Mouse (Mus musculus) layer of hippocampus, adult 8-10 months (tissue): ENCODE data around the gene Fyco1. TPM values are rescaled to one million over a fixed set of nuclear protein-coding genes. Genes with fewer than 3 reads are reported as not detected.

Experiments
- DNase-seq, 2 experiments: peaks; one replicate each; pipeline ENCODE4 v3.0.0; 2022; ENCODE audit warnings: low spot score in 2 of 2
- total RNA-seq, 4 experiments: library from RNA; stranded (reverse); gene quantifications; 2 replicates each; pipeline ENCODE4 v1.2.4; 2022

Fyco1 gene
- 10 to 100 TPM; 43.9 to 50.5 (median 46.7) TPM for total RNA-seq

DNA sequence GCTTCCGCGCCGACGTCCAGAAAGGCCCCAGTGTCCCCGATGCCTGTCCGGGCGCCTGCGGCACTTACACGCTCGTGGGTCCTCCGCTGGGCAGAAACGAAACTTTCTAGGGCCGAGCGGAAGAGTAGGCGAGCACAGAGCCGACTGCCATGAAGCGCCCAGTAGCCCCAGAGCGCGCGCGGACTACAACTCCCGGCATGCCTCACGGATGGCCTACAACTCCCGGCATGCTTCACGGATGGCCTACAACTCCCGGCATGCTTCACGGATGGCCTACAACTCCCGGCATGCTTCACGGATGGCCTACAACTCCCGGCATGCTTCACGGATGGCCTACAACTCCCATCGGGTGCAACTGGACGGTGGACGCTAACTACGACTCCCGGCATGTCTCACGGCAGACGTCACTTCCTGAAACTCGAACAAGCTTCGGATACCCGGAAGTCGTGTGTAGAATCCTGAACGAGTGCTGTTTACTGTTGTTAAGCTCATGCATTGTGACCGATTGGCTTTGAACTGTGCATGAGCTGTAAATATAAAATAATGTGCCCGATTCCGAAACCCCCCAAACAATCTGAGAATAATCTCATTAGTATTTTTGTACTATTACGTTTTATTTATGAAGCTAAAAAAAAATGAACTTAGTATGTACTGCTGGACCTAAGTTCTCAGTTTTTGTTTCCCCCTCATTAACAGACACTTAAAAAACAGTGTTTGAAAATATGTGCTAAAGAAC is at the start of gene Fyco1:
Gene Fyco1 (minus strand): TSS at position 187 of the 736 bp plus-strand sequence.
- peak; percentile 97 to 99 for DNase-seq

DNA sequence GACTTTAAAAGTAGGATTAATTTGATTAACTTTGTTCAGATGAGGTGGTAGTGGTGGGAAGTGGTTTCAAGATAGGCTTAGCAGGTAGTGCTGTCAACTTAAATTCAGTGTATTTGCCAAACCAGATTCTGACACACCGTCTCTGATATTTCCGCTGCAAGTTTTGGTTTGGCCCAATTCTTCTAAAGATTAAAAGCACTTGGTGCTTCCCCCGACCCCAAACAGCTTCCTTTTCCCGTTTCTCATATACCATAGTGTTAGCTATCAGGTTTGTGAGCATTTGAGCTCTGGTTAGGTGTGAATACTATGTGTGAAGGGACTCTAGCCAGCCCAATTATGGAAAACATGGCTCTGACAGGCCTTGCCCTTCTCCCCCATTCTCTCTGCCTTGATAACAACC is 20.4 kb upstream of the Fyco1 start:
- no peak for DNase-seq

GRCm38 (mm10) chr9:123869167-123869784 is 17.6 kb upstream of the Fyco1 start:
- no peak for DNase-seq

GRCm38 (mm10) chr9:123863641-123864040 is 11.9 kb upstream of the Fyco1 start:
- no peak for DNase-seq

DNA sequence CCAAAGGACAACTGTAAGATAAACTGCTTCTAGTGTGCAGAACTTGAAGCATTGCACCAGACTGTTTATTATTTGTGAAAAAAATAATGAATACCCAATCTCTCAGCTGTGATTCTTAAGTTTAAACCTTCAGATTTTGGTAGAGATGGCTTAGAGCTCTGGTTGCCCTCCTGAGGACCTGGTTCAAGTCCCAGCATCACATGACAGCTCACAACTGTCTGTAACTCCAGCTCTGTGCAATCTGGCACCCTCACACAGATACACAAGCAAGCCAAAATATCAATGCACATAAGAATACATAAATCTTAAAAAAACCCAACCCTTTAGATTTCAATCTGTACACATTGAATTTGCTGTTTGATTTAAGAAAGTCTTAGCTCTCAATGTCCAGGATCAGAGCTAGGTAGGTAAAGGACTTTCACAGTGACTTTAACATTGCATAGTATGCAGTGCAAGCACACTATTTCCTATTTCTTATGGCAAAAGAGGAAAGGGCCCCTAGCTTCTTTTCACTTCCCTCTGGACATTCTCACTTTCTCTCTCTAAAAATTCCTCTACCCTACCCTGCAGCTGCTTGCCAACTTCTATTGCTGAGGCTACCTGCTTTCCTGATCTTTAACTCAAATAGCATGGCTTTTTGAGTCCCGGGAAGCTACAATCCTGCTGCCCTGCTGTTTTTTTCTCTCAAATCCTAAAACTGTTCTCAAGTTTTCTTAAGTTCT is 11.4 kb upstream of the Fyco1 start:
- no peak for DNase-seq

GRCm38 (mm10) chr9:123861929-123862328 is 10.2 kb upstream of the Fyco1 start, which contains the start of gene Xcr1:
Gene Xcr1, minus strand, starts transcription at chr9:123862029.
- DNase-seq, result no peak

GRCm38 (mm10) chr9:123856836-123857235 is 5.1 kb upstream of the Fyco1 start:
- no peak for DNase-seq

DNA sequence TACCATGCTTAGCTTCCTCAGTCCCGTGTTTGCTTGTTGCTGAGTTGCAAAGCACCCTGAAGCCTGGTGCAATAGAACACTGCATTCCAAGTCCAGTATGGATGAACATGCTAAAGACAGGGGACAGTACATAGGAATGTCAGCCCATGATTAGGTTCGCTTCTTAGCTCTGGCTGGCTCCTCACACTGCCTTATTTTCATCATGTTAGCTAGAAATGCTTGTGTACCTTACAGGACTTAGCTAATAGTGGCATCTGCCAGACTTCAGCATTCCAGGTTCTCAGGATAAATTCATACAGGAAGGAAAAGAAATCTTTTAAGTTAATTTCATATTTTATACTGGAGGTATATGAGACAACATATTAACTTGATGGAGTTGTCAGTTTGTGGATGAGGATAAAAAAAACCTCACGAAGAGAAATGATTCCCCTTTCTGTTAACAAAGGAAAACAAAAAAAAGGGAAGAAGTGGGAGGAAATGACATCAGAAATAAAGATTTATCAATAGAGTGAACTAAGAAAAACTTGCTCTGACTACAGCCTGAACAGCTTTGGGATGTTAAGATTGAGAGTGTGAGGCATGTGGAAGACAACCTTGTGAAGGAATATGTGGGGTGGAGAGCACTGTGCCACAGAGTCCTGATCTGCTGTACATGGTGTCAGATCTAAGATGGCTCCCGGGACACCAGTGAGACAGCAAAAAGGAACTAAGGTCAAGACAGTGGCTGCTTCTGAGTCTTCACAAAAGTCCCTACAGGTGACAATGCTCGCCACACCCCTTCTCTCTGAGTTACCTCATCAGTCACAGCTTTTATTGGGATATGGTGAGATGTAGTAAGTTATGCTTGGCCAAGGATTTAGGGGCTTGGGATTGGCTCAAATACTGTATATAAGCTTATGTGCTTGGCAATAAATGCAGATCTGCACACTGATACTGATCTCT is 1.0 kb upstream of the Fyco1 start:
- DNase-seq, result no peak

DNA sequence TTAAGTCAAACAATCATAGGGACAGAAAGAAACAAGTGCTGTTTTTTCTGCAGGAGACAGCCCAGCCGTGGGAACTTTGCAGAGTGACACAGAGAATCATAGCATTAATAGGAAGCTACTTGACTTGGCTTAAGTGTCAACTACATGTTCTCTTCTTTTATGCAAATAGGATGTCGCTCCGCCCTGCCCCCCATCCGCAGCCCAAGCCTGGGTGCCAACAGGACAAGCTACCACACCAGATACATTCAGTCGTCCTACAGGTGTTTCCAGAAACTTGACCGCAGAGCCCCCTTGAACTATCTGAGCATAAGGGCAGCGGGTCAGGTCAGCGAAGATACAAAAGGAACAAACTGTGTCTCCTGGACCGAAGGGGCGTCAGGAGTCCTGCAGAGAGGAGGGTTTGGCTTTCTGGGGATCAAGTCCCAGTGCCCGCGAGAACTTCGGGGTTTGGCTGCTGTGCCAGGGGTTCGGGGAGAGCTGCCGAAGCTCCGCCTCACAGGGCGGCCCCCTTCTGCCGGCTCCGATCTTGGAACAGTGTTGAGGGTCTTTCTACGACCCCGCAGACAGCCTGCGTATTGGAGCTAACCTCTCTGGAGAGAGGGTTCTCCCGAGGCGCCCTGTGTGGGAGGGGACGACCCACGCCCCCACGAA is 512 bp downstream of the Fyco1 start:
- DNase-seq, result peak; percentile 28 to 37

DNA sequence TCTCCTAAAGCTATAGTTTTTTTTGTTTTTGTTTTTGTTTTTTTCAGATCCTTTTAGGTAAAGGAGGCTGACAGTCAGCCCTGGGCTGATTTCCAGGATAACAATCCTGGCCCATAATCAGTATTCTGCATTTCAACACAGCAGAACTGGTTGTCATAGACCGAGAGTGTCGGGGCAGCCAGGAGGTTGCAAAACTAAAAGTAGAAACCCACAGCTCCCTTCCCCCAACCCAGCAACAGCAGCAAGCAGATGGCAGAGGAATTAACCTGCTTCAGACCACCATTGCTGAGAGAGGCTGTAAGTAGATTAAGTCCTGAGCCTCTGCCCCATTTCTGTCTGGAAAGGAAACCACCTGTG is 1.0 kb downstream of the Fyco1 start:
- DNase-seq, result no peak

DNA sequence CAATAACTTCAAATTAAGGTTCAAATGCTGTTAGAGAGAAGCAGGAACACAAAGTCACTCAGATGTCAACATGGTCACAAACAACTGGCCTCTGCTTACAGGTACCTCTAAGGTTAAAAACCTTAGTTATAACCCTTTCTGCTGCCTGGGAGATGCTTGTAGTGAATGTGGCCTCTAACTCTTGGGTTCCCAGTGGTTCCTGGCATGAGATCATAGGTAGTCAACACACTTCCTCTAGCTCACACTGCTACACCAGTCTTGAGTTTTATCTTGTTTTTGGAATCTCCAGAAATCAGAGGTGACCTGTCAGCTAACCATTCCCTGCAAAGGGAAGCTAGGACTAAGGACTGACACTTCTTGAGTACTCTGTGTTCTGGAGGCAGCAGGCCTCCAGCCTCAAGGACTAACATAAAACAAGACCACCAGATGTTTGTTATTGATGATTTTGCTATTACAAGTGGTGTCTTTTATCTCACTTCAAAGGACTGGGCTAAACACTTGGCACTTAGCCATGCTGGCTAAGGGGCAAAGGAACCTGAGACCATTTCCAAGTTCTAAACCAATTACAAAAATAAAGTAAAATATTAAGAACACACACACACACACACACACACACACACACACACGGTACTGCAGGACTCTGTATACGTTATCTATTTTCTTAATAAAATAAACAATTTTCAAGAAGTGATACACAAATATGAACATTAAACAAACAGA is 1.6 kb downstream of the Fyco1 start:
- DNase-seq, result no peak

DNA sequence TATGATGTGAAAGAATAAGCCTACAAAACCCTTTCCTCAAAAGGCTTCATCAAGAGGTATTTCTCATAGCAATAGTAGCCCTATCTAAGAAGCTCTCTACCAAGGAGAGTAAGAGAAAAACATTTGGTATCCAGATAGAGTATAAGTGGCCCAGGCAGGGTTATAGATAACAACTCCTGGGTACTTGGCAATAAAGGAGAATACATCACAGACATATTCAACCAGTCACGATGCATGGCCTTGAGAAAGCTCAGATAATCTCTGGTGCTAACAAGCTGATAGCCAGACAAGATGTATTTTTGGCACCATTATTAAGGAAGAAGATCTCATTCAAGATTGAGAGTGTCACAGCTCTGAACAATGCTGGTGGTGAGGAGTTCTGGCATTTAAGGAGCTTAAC is 5.2 kb downstream of the Fyco1 start:
- no peak for DNase-seq

GRCm38 (mm10) chr9:123845120-123845519 is 6.6 kb downstream of the Fyco1 start:
- no peak for DNase-seq

DNA sequence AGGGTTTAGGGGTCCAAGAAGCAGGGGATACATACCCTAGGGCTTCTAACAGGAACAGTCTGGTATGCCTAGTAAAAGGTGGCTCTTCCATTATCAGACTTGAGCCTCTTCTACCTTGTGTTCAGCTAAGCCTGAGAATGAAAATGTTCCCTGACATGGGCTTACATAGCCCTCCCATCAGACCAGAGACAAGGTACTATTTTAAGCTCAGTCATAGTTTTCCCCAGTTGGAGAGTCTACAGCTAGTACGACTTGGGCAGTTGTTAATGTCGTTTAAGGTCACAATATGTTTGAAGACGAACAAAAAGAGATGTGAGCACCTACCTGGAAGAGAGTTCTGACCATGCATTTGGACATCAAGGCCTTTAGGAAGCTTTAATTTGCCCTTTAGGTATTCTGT is 7.2 kb downstream of the Fyco1 start:
- DNase-seq, result no peak

- no peak for DNase-seq
Observed at GRCm38 (mm10) chr9:123840243-123840642, 11.5 kb downstream of the Fyco1 start.

GRCm38 (mm10) chr9:123835851-123836250 is 15.8 kb downstream of the Fyco1 start:
- DNase-seq, result no peak

DNA sequence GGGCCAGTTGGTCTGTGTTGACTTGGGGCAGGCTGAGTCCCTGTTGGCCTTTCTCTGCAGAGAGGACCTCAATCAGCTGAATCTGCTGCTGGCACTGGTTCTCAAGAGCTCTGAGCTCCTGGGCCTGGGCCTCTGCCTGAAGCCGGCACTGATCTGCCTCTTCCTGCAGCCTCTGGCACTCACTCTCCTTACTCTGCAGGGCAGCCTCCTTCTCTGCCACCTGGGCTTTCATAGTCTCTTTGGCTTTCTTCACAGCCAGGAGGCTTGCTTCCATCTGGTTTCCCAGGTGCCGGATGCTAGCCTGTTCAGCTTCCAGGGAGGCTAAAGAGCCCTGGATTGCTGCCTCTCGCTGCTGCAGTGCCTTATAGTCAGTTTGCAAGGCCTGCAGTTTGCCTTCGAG is 22.8 kb downstream of the Fyco1 start:
- peak in 1 of 2 experiments; percentile 41 for DNase-seq

DNA sequence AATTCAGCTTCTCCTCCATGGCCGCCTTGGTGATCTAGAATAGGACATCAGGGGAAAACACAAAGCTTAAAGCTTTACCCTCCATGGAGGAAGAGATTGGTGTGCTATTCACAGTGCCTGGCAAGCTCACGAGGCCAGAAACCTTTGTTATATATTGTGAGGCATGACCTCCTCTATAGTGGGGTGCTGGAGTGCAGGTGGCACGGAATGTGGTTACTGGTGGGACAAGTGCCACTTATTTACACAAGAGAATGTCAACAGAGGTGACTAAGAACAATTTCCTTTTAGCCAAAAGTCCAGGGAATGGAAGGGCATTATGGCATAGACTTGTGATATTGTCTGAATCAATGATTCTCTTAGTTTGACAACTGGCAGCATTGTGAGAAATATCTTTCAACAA is 25.1 kb downstream of the Fyco1 start:
- no peak for DNase-seq

DNA sequence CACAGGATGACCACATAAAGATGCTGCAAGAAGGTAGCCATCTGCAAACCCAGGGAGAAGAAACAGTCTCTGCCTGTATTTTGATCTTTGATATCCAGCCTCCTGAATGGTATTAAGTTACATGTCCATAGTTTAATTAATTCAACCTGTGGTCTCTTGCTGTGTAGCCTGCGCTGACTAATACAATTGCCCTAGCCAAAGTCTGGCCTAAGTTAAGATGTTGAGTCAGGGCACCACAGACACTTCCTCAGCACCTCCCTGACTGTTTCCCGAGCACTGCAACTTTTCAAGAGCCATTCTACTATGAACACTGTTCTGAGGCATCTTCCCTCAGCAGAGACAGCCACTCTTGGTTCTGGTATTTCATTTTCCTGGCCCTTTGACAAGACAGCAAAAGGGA is 33.1 kb downstream of the Fyco1 start:
- DNase-seq, result no peak

DNA sequence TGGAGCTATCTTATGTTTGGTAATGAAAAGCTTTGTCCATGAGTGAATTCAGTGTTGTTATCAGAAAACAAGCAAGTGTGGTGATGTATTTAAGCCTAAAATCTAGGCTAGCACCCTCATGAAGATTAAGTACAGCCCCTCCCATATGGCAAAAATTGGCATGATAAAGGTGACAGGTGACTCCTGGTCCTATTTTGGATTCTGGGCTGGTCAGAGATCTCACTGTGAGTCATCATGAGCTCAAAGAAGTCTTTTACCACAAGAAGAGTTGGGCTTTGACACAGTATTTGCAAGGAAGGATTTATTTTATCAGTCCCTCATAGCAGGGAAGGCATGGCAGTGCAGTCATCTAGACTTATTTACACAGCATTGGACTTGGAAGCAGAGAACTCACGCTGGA is 35.7 kb downstream of the Fyco1 start:
- DNase-seq, result no peak
